Mouse (Mus musculus): ENCODE measurements around the gene Angptl2.

Gene Angptl2

DNA sequence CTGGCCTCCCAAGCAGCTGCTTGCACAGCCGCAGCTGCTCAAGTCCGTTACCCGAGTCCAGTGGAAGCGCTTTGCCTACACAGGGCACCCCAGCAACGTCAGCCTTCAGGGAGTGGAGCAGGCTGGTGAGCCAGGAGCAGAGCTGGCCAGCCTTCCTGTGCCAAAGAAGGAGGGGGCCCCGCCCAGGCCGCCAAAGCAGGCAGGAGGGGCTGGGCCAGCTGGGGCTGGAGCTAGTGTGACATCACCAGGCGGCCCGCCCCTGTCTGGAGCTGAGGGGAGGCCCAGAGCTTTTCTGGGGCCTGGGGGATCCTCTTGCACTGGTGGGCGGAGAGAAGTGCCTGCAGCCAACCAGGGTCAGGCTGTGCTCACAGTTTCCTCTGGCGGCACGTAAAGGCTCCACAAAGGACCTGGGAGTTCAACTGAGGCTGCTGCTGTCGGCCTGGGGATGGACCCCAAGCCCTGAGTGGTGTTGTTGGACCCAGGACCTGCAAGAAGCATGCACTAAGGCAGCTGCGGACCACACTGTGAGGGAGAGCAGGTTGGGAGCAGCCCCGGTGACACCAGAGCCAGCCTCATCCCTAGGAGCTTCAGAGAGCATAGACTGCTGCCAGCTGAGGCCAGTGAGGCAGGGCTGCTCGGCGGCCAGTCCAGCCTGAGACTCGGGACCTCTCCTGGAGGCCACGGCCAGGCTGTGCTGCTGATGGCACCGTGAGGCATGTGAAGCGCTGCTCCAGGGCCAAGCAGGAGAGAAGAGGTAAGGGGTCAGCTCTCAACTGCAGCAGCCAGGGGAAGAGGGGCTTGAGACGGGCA is at the start of gene Angptl2:
Angptl2 (plus strand) TSS at position 370 of the 810 bp plus-strand sequence.
- peak; percentile 93 for DNase-seq (ENCODE audit: low spot score)

- no peak for DNase-seq (ENCODE audit: low spot score)
Measured at GRCm38 (mm10) chr2:33167060-33167459, 48.8 kb upstream of the Angptl2 start.

- no peak for DNase-seq (ENCODE audit: low spot score)
Measured at GRCm38 (mm10) chr2:33169445-33169844, 46.4 kb upstream of the Angptl2 start.

DNA sequence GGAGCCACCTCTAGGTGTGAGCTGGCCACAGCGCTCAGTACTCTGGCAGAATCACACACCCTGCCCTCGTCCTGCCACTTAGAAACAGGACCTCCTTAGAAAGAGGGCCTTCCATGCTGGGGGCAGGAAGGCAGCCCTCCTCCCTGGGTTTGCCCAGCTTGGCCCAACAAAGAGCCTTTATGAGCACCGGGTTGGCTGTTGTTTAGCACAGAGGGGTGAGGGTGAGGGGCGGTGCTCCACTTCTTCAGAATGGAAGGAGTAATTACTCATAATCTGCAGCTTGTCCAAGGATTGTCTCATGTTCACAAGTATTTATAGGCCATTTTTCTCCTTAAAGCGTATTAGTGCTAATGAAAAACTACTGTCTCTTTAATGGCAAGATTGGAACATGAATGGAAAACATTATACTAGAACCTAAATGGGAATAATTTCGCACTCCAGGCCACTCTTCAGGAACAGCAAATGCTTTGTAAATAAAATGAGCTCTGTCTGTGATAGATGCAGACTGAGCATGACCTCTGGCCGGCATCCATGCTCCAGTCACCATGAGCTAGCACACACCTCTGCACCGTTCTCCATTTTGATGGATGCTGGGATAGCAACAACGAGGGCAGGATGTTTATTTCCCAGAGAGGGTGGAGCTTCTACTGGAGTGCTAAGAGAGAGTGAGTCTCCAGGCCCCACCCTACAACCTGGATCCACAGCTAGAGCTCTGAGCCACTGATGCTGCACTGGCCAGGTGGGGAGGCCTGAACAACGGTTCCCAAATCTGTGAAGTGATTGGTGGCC is 44.9 kb upstream of the Angptl2 start:
- DNase-seq (ENCODE audit: low spot score): no peak

GRCm38 (mm10) chr2:33173126-33173525 is 42.7 kb upstream of the Angptl2 start:
- peak; percentile 41 for DNase-seq (ENCODE audit: low spot score)

DNA sequence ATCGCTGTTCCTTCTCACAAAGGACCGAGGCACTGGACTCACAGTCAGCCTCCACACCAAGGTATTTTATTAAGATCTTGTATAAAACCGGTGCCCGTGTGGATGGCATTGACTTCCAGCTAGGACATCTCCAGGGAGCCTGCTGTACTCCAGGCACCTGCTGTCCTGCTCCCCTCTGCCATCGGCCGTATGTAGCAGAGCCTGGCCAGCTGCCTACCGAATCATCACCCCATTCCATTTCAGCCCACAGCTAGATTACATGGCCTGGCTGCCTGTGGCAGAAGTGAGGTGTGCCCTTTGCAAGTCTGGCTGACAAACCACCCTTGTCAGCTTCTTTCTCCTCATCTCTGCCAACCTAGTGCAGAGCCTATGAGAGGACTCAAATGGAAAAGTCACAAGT is 42.2 kb upstream of the Angptl2 start:
- DNase-seq (ENCODE audit: low spot score): peak; percentile 25

GRCm38 (mm10) chr2:33176516-33176915 is 39.4 kb upstream of the Angptl2 start:
- peak; percentile 64 for DNase-seq (ENCODE audit: low spot score)

DNA sequence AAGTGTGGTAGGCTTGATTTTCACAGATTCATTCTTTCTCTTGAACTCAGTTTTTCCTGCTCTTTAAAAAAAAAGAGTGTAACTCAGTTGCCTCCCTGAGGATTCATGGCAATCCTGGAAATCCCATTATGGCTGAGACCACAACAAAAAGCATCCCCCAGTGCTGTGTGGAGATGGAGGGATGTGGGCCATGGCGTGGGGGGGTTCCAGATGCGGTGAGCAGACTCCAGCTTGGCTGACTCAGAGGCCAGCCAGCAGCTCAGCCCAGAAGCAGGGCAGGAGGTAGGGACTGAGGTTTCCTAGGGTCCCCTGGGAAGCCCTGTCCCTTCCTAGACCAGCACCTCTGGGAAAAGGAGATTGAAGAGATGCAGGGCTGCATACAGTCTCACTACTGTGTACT is 38.9 kb upstream of the Angptl2 start:
- peak; percentile 62 for DNase-seq (ENCODE audit: low spot score)

GRCm38 (mm10) chr2:33177443-33178242 is 38.2 kb upstream of the Angptl2 start:
- peak; percentile 95 for DNase-seq (ENCODE audit: low spot score)

DNA sequence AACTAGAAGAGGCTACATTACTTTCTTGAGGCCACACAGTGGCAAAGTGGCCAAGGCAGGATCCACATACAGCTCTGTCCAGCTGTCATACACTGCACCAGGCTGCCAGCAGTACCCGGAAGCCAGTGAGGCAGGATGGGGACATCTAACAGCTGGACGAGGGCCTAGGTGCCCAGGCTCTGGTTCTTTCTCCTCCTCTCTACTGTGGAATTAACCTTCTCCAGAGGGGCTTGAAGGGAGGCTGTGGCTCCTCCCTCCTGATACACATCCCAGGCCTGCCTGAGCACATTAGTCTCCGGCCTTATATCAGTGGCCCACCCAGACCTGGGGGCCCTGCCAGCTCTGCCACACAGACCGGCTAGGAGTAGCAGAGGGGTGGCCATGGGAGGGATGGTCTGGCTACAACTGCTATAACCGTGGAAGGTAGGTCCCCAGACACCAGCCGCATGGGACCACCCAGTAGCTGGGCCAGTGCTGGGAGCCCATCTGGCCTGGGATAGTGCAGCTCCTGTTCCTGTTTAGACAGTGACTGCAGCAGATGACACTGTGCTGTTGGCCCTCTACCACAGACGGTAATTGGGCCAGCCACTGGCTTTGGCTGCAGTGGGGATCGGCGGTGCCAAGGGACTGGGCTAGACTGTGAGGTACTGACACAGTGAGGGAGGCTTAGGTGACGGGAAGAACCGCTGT is 37.5 kb upstream of the Angptl2 start:
- DNase-seq (ENCODE audit: low spot score): peak; percentile 68

GRCm38 (mm10) chr2:33179171-33179929 is 36.5 kb upstream of the Angptl2 start:
- no peak for DNase-seq (ENCODE audit: low spot score)

- DNase-seq (ENCODE audit: low spot score): peak; percentile 55
Measured at GRCm38 (mm10) chr2:33179930-33180630, 35.8 kb upstream of the Angptl2 start.

- DNase-seq (ENCODE audit: low spot score): no peak
Measured at GRCm38 (mm10) chr2:33183321-33183720, 32.5 kb upstream of the Angptl2 start.

DNA sequence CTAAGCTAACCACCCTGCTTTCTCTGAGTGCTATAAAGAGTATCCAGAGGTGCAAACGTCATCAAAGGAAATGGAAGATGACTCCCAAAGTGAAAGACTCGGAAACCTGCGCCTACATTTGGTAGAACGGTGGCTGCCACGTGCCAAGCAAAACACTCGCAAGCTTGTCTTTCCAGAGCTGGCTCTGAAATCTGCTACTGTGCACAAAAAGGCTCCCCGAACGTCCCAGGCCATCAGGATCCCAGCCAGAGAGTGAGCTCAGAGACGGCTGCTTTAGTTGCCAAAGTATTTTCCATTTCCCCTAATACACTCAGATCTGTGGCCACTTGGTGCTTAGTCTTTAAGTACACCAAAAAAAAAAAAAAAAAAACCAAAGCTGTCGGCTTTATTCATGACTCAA is 31.2 kb upstream of the Angptl2 start:
- DNase-seq (ENCODE audit: low spot score): no peak

- peak; percentile 52 for DNase-seq (ENCODE audit: low spot score)
Measured at GRCm38 (mm10) chr2:33185258-33185657, 30.6 kb upstream of the Angptl2 start.

GRCm38 (mm10) chr2:33186505-33186904 is 29.4 kb upstream of the Angptl2 start:
- no peak for DNase-seq (ENCODE audit: low spot score)

DNA sequence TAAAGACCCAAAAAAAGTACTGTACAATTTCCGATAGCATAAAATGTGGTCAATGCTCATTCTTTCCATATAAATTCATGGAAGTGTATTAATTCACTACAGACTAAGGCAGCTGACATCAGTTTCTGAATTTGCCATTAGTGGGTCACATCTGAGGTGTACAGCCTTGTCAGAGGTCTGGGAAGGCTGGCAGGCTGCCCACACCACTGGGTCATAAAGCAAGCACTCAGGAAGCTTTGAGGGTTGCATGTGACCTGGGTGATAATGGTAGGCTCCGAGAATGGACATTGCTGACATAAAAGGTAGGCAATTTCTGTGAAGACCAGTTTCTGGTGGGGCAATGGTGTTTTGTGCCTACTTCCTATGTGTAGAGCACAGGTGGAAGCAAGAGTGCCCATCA is 28.0 kb upstream of the Angptl2 start:
- peak; percentile 55 for DNase-seq (ENCODE audit: low spot score)

- no peak for DNase-seq (ENCODE audit: low spot score)
Measured at GRCm38 (mm10) chr2:33188925-33189670, 26.8 kb upstream of the Angptl2 start.

- no peak for DNase-seq (ENCODE audit: low spot score)
Measured at GRCm38 (mm10) chr2:33189976-33190375, 25.9 kb upstream of the Angptl2 start.

All from MN1 (cell line).